In the genomic region with DNA sequence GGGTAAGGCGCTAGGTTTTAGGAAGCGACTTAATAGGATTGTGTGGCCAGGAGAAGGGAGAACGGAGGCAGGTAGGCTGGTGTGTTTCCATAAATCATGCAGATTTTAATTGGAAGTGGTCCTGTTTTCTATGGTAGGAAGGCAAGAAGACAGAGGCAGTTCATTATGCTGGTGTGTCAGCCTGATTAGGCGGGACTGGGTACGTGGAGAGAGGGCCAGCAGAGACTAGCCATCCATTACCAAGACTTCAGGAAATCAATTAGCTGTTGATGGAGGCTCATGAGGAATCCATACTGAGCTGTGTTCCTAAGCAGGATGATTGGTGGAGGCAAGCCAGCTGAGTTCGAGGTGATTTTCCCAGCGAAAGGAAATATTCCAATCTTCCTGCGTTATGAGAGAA, we compare ENCODE assay signal across 24 mouse cellular contexts.
DNase-seq lines count a peak whose midpoint lies in the region; ATAC-seq and TF ChIP-seq lines count a peak whose summit lies in the region.
"Had no signal": no experiment of that assay in that cellular context is flagged by ENCODE, and none has a peak within 500 bp of the region (broad histone marks: within the 10 kb centered on the region; RNA-seq: fewer than 3 reads in every experiment).

No protein-coding gene starts in this region.

- 48% methylated on average over 8 of the region's 8 CpGs for WGBS in hindbrain, embryonic 13.5 days
- WGBS in hindbrain, postnatal 0 days = 47% methylated on average over 8 of the region's 8 CpGs
- 51% methylated on average over 8 of the region's 8 CpGs for WGBS in neural tube, embryonic 12.5 days

- H3K9me3 ChIP-seq in hindbrain, embryonic 13.5 days = no peaks in the 10 kb centered on the region
- no peaks in the 10 kb centered on the region for H3K9me3 ChIP-seq in hindbrain, postnatal 0 days (ENCODE audit: low read length)
- H3K9me3 ChIP-seq in neural tube, embryonic 12.5 days = no peaks in the 10 kb centered on the region
- H3K9me3 ChIP-seq: embryonic facial prominence, embryonic 13.5 days; midbrain, embryonic 13.5 days had no signal

- H3K4me1 ChIP-seq in hindbrain, embryonic 13.5 days (replicated peaks) = peaks cover 28% of the 10 kb centered on the region
- 0 out of 2 replicates have a peak, but pooled peaks cover 3% of the 10 kb centered on the region for H3K4me1 ChIP-seq in hindbrain, postnatal 0 days (ENCODE audit: insufficient read depth, low read length)
- H3K4me1 ChIP-seq in neural tube, embryonic 12.5 days = peaks cover 6% of the 10 kb centered on the region; the same call in 1 of the 2 replicates

- peak overlapping the region; percentile 8; the same call in 1 of the 2 replicates for H3K4me2 ChIP-seq in hindbrain, embryonic 13.5 days
- no peak overlapping the region for H3K4me2 ChIP-seq in hindbrain, postnatal 0 days (ENCODE audit: low read depth, low read length)
- no peak overlapping the region for H3K4me2 ChIP-seq in neural tube, embryonic 12.5 days (replicated peaks)
- H3K4me2 ChIP-seq: embryonic facial prominence, embryonic 13.5 days; heart, embryonic 11.5 days; midbrain, embryonic 13.5 days had no signal

- peak overlapping the region; percentile 12; the same call in 1 of the 2 replicates for H3K27ac ChIP-seq in hindbrain, embryonic 13.5 days
- H3K27ac ChIP-seq in hindbrain, postnatal 0 days = no peak overlapping the region
- H3K27ac ChIP-seq in neural tube, embryonic 12.5 days = no peak overlapping the region
- H3K27ac ChIP-seq: embryonic facial prominence, embryonic 13.5 days; kidney, postnatal 0 days; midbrain, embryonic 13.5 days had no signal

- DNase-seq in hindbrain, postnatal 0 days (ENCODE audit: low spot score) = no peak
- no peak for DNase-seq in neural tube, embryonic 10.5 days (ENCODE audit: extremely low spot score, low spot score)
- peak; percentile 12 for DNase-seq in mesoderm, embryonic 11.5 days (ENCODE audit: low read depth, low spot score)
- no peak for DNase-seq in right cerebral cortex, postnatal 10 days (ENCODE audit: low spot score in 2 of 2)
- DNase-seq: adrenal gland, adult 2 months; cerebellum, adult 18-20 months; cerebellum, postnatal 14 days; heart, postnatal 10 days; kidney, adult 11 months; left cerebral cortex, postnatal 4 days; lung, postnatal 10 days; right cerebral cortex, adult 18-20 months; thymus, adult 18-20 months; thymus, postnatal 4 days had no signal

- TF ChIP-seq CTCF in hindbrain, postnatal 0 days (IDR thresholded peaks at IDR 0.05; ENCODE audit: low read depth) = no peak

- H3K9ac ChIP-seq in hindbrain, embryonic 13.5 days = no peak overlapping the region
- H3K9ac ChIP-seq in hindbrain, postnatal 0 days (replicated peaks; ENCODE audit: low read length) = no peak overlapping the region
- no peak overlapping the region for H3K9ac ChIP-seq in neural tube, embryonic 12.5 days
- H3K9ac ChIP-seq: embryonic facial prominence, embryonic 13.5 days; midbrain, embryonic 13.5 days had no signal

- no peak overlapping the region for H3K4me3 ChIP-seq in hindbrain, embryonic 13.5 days
- H3K4me3 ChIP-seq in hindbrain, postnatal 0 days (ENCODE audit: low read length) = no peak overlapping the region
- H3K4me3 ChIP-seq in neural tube, embryonic 12.5 days = no peak overlapping the region
- H3K4me3 ChIP-seq: embryonic facial prominence, embryonic 13.5 days; erythroblast, embryonic 14.5 days; midbrain, embryonic 13.5 days; myocyte had no signal

- no peak for ATAC-seq in hindbrain, embryonic 13.5 days (ENCODE audit: low FRiP score)
- no peak for ATAC-seq in hindbrain, postnatal 0 days
- peak; percentile 74; the same call in 1 of the 2 replicates for ATAC-seq in neural tube, embryonic 12.5 days (ENCODE audit: low FRiP score, low read depth)
- ATAC-seq in megakaryocyte-erythroid progenitor cell, adult 5-6 weeks (replicated peaks; ENCODE audit: low FRiP score, low TSS enrichment, poor library complexity, severe bottlenecking) = no peak
- ATAC-seq: forebrain, embryonic 14.5 days; midbrain, embryonic 13.5 days had no signal

- no peaks in the 10 kb centered on the region for H3K36me3 ChIP-seq in hindbrain, embryonic 13.5 days
- no peaks in the 10 kb centered on the region for H3K36me3 ChIP-seq in hindbrain, postnatal 0 days (ENCODE audit: insufficient read depth, low read length)
- no peaks in the 10 kb centered on the region for H3K36me3 ChIP-seq in neural tube, embryonic 12.5 days
- H3K36me3 ChIP-seq: embryonic facial prominence, embryonic 13.5 days; midbrain, embryonic 13.5 days had no signal

- 0 out of 2 replicates have a peak, but pooled peaks cover 2% of the 10 kb centered on the region for H3K27me3 ChIP-seq in hindbrain, embryonic 13.5 days
- no peaks in the 10 kb centered on the region for H3K27me3 ChIP-seq in hindbrain, postnatal 0 days (ENCODE audit: insufficient read depth, low read length)
- H3K27me3 ChIP-seq in neural tube, embryonic 12.5 days (replicated peaks) = no peaks in the 10 kb centered on the region
